Mouse (Mus musculus): ENCODE measurements around the gene Slc39a2. TPM values are rescaled to one million over a fixed set of nuclear protein-coding genes. Genes with fewer than 3 reads are reported as not detected.
"Not testable (repeated sequence)": the region's sequence is repeated elsewhere in the genome, so short reads cannot be mapped to it uniquely, and the experiment has no call there.

Gene Slc39a2
- total RNA-seq, 2 experiments from 2014 or later: 0.69 to 1.1 TPM

DNA sequence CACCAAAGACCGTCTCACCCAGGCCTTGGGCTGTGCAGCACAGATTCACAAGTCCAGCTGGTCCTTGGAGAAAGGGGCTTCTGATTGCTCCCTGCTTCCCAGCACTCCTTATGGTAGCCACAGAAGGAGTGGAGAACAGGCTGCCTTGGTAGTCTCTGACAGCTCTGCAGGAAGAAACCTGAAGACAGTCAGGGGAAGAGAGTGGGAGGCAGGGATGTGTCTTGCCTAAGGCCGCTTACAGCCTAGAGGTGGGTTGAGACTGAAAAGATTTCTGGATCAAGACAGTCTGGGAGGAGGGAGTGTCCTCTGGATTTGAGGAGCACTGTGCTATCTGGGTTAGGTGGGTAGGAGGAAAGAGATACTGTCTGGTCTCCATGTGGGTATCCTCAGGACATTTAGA is 30.2 kb downstream of the Slc39a2 start:
- no peak for DNase-seq
- H3K27ac ChIP-seq: peak overlapping the region; percentile 100
- intact Hi-C loops (cut with DNase I): no loop called here
- peak overlapping the region; percentile 74 for H3K4me3 ChIP-seq
- TF ChIP-seq CTCF (IDR thresholded peaks at IDR 0.05): no peak

DNA sequence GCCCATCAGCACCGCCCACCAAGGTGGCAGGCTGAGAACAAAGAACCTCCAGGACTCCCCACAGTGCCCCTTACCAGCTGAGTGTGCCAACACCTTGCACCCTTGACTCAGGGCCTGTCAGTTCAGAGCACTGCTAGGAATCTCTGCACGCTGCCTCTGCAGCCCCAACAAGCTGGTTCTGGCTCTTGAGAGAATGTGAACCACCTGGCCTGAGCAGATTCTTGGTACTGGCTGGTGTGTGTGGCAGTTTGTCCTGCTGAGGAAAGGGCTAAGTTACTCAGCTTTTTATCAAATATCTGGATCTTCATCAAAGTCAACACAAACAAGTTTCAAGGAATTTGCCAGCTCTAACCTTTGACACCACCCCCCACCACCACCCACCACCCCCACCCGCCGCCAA is 30.8 kb downstream of the Slc39a2 start:
- H3K27ac ChIP-seq: peak overlapping the region; percentile 100
- TF ChIP-seq CTCF (IDR thresholded peaks at IDR 0.05): no peak
- intact Hi-C loops (cut with DNase I): no loop called here

DNA sequence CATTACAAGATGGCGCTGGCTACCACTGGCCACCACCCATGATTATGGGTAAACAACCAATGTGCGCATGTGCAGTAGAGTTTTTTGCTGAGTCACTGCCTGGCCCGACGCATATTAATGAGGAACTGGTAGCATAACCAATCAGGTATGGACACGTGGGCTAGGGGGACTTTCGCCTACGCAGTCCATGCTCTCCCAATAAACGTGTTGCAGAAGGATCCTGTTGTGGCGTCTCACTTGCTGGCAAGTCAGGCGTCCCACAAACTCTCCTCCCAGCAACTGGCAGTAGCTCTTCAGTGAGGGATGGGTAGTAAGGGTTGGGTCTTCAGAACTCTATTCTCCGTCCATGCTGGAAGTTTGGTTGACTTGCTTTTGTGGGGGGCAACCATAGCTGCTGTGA is 34.2 kb downstream of the Slc39a2 start:
- H3K27ac ChIP-seq; DNase-seq; H3K4me3 ChIP-seq; intact Hi-C loops (cut with DNase I): not testable (repeated sequence)

More for the DNA sequence above, 30.8 kb downstream of the Slc39a2 start:
- H3K4me3 ChIP-seq: peak overlapping the region; percentile 74
- DNase-seq: no peak

DNA sequence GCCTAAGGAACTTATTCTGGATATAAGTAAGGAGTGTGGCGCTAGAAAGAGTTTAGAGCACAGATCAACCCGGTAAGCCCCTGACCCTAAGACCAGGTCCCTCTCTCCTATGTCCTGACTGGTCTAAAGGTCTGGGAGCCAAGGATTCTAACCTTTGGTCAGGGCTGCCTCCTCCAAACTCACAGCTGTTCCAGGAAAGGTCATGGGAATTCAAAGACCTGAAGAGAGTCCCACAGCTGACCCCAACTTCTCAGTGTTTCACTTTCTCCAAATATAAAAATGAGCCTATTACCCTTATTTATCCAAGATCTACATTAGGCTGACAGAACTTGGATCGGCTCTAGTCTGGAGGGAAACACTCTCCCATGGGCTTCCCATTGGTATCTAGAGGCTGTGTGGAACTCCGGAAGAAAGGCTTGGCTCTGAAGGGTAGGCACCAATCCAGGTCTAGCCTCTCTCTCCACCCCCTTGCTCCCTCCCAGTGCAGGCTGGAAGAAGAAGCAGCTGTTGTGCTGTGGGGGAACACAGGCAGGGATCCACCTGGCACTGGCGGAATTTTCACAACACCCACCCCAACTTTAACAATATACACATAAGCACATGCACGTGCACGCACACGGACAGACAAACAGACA is 36.7 kb downstream of the Slc39a2 start:
- peak; percentile 84 for DNase-seq
- TF ChIP-seq CTCF (IDR thresholded peaks at IDR 0.05): no peak
- peak overlapping the region; percentile 88 for H3K27ac ChIP-seq
- intact Hi-C loops (cut with DNase I): loop anchor here (1.0 kb wide), 1 partner anchor 26 kb away; no protein-coding TSS in a partner anchor
- H3K4me3 ChIP-seq: peak overlapping the region; percentile 61

DNA sequence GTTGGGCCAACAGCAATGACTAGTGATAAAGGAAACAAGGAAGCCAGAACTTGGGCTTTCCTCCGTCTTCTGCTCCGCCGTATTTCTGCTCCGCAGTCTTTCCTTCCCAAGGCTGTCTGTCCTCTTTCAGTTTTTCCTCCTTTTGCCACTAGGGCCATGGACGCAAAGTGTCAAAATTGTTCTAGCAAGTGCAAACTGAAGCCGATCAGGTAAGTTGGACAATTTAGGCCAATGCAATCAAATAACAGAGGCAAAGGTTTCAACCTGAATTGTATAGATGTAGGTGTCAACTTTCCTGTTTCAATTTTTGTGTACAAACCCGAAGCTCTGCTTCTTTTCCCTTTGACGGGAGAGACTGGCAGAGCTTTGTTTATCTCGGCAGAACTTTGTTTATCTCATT is 37.3 kb downstream of the Slc39a2 start:
- intact Hi-C loops (cut with DNase I): loop anchor here (1.0 kb wide), 1 partner anchor 27 kb away; no protein-coding TSS in a partner anchor
- DNase-seq: no peak
- peak overlapping the region; percentile 88 for H3K27ac ChIP-seq

DNA sequence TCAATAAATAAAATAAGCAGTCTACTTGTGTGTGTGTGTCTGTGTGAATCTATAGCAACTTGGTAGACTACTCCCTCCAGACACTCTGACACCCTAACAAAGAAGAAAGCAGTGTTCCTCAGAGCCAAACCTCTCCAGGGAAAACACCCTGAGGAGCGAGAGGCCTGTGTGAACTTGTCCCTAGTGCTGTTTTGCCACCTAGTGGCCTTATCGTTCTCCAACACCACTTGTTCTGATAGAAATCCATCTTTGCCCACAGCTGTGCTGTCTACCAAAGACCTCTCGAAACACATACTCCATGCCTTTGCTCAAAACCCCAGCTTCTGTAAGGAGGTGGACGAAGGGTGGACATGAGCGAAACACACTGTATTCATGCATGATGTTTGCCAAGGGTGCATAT is 38.1 kb downstream of the Slc39a2 start:
- intact Hi-C loops (cut with DNase I): no loop called here

More for the DNA sequence above, 37.3 kb downstream of the Slc39a2 start:
- H3K4me3 ChIP-seq: peak overlapping the region; percentile 61
- peak; percentile 14; the same call in 1 of the 2 replicates for TF ChIP-seq CTCF (IDR thresholded peaks at IDR 0.05)

DNA sequence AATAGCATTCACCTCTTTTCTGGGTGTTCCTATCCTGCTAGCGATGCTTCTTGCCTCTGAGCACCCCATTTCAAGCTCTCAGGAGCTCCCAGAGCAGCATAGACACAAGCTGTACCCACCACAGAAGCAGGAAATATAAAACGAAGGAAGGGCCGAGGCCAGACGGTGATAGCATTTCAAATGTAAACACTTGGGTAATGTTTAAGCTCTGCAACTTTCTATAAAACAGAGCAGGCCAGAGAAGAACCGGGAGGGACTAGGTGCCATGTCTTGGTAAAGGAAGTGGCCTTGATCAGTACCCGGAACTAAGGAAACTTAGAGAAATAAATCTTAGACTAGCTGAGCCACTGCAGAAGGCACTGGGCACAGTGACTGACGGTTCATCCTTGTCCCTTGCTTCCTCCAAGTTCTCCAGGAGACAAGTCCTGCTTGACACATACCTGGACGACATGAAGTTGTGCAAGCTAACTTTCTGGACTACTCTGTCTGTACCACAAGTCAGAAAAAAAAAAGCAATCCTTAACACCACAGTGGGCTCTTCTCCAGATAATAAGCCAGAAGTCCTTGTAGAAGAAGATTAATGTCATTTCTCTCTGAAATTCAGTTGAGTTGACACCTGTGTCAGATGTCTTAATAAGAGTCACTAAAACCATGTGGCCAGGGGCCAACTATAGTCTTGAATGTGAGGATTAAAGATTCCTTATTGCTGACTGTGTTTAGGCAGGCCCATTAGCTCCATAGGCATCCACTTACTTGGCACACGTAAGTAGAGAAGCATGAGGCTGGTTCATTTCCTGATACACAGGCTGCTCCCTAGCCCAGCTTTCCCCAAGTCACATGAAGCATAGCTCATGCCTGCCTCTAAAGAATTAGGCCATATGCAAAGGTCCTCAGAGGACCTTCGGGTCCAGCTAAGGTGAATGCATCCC is 39.7 kb downstream of the Slc39a2 start:
- Histone ChIP-seq H3K27ac (no peak overlapping the region), H3K4me3 (no peak overlapping the region)
- TF ChIP-seq CTCF (IDR thresholded peaks at IDR 0.05): no peak
- no peak for DNase-seq
- intact Hi-C loops (cut with DNase I): no loop called here

More for the DNA sequence above, 38.1 kb downstream of the Slc39a2 start:
- DNase-seq: peak; percentile 73
- peak overlapping the region; percentile 88 for H3K27ac ChIP-seq
- H3K4me3 ChIP-seq: peak overlapping the region; percentile 61
- TF ChIP-seq CTCF (IDR thresholded peaks at IDR 0.05): peak; percentile 87

DNA sequence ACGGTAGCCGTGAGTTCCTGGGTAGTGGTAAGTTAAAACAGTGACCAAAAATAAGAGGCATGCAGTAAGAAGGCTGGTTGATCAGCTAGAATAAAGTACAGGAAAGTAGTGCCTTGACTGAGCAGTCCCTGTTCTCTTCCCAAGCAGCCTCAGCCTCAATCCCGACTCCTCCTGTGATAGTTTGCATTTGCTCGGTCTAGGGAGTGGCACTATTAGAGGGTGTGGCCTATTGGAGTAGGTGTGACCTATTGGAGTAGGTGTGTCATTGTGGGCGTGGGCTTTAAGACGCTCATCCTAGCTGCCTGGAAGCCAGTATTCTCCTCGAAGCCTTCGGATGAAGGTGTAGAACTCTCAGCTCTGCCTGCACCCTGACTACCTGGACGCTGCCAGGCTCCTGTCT is 46.3 kb downstream of the Slc39a2 start:
- H3K4me3 ChIP-seq: no peak overlapping the region
- intact Hi-C loops (cut with DNase I): no loop called here

DNA sequence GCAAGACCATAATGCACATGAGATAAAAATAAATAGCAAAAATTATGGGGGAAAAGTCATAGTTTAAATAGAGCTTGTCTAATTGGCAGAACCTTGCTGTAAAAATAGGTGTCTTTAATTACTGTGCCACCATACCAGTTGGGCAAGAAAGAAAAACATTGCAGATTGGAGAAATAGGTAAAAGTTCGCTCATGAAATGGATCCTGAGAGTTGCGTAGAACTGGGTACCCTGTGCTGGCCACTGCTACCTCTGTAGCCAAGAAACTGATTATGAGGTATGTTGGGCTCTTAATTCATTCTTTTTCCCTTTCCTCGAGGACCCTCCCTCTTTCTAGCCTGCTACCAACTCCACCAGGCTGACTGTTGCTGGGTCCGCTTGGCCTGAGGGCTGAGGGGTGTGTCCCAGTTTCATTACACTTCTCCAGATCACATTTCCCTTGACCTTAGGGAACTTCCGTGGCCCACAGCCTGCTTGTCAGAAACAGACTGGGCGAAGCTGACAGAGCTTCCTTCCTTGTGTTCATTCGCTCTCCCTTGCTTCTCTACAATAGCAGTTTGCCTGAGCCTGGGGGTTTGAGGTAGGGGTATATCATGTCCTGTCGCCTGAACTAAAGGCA is 48.4 kb downstream of the Slc39a2 start:
- peak overlapping the region; percentile 60 for H3K4me3 ChIP-seq
- TF ChIP-seq CTCF (IDR thresholded peaks at IDR 0.05): no peak
- H3K27ac ChIP-seq: peak overlapping the region; percentile 91
- intact Hi-C loops (cut with DNase I): loop anchor here (5.0 kb wide), 1 partner anchor 46 kb away; no protein-coding TSS in a partner anchor
- peak; percentile 78 for DNase-seq

More for the DNA sequence above, 46.3 kb downstream of the Slc39a2 start:
- no peak overlapping the region for H3K27ac ChIP-seq
- no peak for DNase-seq
- no peak for TF ChIP-seq CTCF (IDR thresholded peaks at IDR 0.05)

DNA sequence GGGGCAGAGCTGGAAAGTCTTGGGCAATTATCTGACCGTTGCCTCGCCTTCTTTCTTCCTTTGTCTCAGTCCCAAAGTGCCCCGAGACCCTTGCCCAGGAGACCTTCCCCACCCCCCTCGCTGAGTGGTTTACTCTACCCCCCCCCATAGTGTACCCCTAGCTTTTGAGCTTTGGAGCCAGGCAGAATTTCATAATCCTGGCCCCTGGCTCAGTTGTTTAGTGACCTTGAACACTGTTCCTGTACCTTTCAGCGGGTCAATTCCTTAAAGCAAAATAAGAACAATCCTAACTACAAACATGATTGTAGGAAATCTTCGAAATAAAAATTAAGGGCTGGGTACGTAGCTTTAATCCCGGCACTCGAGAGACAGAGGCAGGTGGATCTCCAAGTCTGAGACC is 48.9 kb downstream of the Slc39a2 start:
- intact Hi-C loops (cut with DNase I): loop anchor here (5.0 kb wide), 1 partner anchor 46 kb away; no protein-coding TSS in a partner anchor
- no peak for TF ChIP-seq CTCF (IDR thresholded peaks at IDR 0.05)
- H3K4me3 ChIP-seq: peak overlapping the region; percentile 60
- H3K27ac ChIP-seq: peak overlapping the region; percentile 91
- DNase-seq: no peak

DNA sequence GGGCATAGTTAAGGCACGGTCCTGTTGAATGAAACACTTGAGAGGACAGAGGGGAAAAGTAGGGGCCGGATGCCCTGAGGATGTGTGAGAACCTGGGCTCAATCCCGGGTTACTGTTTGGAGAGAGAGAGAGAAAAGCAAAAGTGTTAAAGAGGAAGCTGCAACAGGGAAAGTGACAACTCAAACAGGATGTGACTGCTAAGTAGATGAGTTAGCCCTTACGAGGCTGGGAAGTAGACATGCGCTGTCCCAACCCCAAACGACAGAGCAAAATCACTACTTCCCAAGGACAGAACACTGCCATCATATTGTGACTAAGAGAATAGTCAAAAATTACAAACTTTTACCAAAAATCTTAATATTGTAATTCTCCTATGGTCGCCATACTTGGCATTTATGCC is 49.5 kb downstream of the Slc39a2 start:
- H3K27ac ChIP-seq: peak overlapping the region; percentile 91
- TF ChIP-seq CTCF (IDR thresholded peaks at IDR 0.05): no peak
- intact Hi-C loops (cut with DNase I): loop anchor here (5.0 kb wide), 1 partner anchor 45 kb away; no protein-coding TSS in a partner anchor
- peak overlapping the region; percentile 60; the same call in 1 of the 2 replicates for H3K4me3 ChIP-seq
- DNase-seq: no peak

DNA sequence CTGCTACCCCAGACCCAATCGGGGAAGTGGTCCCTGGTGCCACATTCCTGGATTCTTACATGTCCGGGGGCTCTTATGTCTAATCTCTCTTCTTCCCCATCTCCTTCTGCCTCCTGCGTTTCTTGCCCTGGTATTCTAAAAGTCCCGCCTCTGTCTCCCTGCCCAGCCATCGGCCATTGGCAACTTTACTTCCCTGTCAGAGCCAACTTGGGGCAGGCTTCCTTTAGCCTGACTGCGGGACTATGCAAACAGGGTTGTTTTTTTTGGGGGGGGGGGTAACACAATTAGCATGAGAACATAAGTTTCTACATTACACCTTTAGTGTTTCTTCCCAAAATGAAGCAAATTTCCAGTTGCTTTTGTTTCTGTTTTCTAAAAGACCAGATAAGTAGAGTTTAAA is 50.6 kb downstream of the Slc39a2 start:
- peak; percentile 37 for DNase-seq
- intact Hi-C loops (cut with DNase I): loop anchor here (5.0 kb wide), 1 partner anchor 44 kb away; no protein-coding TSS in a partner anchor
- no peak for TF ChIP-seq CTCF (IDR thresholded peaks at IDR 0.05)
- Histone ChIP-seq H3K4me3 (peak overlapping the region; percentile 26; the same call in 1 of the 2 replicates), H3K27ac (no peak overlapping the region)

Other genes with a start within 250 kb of the Slc39a2 start
- not detected for gene Gm17079, start 197.4 kb upstream of the Slc39a2 start, total RNA-seq (2021)
- gene Gm5800, start 175.7 kb upstream of the Slc39a2 start, total RNA-seq (2021): not detected
- gene Ang4, start 119.3 kb upstream of the Slc39a2 start, total RNA-seq (2021): not detected
- not detected for gene AY358078, start 92.8 kb upstream of the Slc39a2 start, total RNA-seq (2021)
- gene Ear6, start 39.2 kb upstream of the Slc39a2 start, total RNA-seq (2021): not detected
- gene Mettl17, start 8.0 kb upstream of the Slc39a2 start, total RNA-seq (2021): 10 to 100 TPM; 11.5 to 12.9 TPM
- 1,000 to 10,000 TPM; 1,660 to 1,958 TPM for gene Ndrg2, start 21.3 kb downstream of the Slc39a2 start, total RNA-seq (2021)
- gene Tppp2, start 25.5 kb downstream of the Slc39a2 start, total RNA-seq (2021): 1 to 10 TPM; 1.8 TPM
- not detected for gene Rnase13, start 29.9 kb downstream of the Slc39a2 start, total RNA-seq (2021)
- gene Arhgef40, start 91.8 kb downstream of the Slc39a2 start, total RNA-seq (2021): 10 to 100 TPM in 1 of 2 experiments, 1 to 10 TPM in 1; 9.6 to 14.1 TPM
- gene Tmem253, start 122.8 kb downstream of the Slc39a2 start, total RNA-seq (2021): 1 to 10 TPM in 1 of 2 experiments, under 1 TPM in 1; 0.46 to 2.6 TPM
- 10 to 100 TPM; 13.5 to 13.8 TPM for gene Zfp219, start 127.8 kb downstream of the Slc39a2 start, total RNA-seq (2021)
- gene Olfr221, start 149.6 kb downstream of the Slc39a2 start, total RNA-seq (2021): not detected
- gene Hnrnpc, start 211.1 kb downstream of the Slc39a2 start, total RNA-seq (2021): 100 to 1,000 TPM in 1 of 2 experiments, 10 to 100 TPM in 1; 81.7 to 100 TPM
- gene Rpgrip1, start 217.8 kb downstream of the Slc39a2 start, total RNA-seq (2021): not detected

Measured in gastrocnemius, adult 2 months (tissue).